Mouse (Mus musculus) E14TG2a.4 (cell line): ENCODE measurements around the gene Arhgap10.

Experiments used
- H3K27me3 ChIP-seq: 2 replicates; pipeline ENCODE4 v1.6.1; 2014; ENCODE audit warnings: low read length, control low read depth; ENCODE audit not compliant: insufficient read depth
- H3K36me3 ChIP-seq: 2 replicates; pipeline ENCODE4 v1.6.1; 2014; ENCODE audit warnings: low read length, control low read depth; ENCODE audit not compliant: insufficient read depth
- H3K4me1 ChIP-seq: replicated peaks from 2 replicates; pipeline ENCODE4 v1.6.1; 2014; ENCODE audit warnings: low read depth, low read length, control low read depth
- H3K4me3 ChIP-seq: replicated peaks from 2 replicates; pipeline ENCODE4 v1.5.1; 2014; ENCODE audit warnings: mild to moderate bottlenecking, low read length
- H3K9me3 ChIP-seq: 2 replicates; pipeline ENCODE4 v1.6.1; 2014; ENCODE audit warnings: low read length, control low read depth
- CTCF ChIP-seq: conservative IDR thresholded peaks from 2 replicates; pipeline ENCODE4 v1.5.1; 2014; ENCODE audit warnings: low read length
- NANOG ChIP-seq: IDR thresholded peaks from 2 replicates; pipeline ENCODE4 v1.6.1; 2014; ENCODE audit warnings: borderline replicate concordance, low read length, mixed read lengths
- POU5F1 ChIP-seq: IDR thresholded peaks from 2 replicates; pipeline ENCODE4 v1.6.1; 2014; ENCODE audit warnings: low read length, borderline replicate concordance

The Arhgap10 gene

DNA sequence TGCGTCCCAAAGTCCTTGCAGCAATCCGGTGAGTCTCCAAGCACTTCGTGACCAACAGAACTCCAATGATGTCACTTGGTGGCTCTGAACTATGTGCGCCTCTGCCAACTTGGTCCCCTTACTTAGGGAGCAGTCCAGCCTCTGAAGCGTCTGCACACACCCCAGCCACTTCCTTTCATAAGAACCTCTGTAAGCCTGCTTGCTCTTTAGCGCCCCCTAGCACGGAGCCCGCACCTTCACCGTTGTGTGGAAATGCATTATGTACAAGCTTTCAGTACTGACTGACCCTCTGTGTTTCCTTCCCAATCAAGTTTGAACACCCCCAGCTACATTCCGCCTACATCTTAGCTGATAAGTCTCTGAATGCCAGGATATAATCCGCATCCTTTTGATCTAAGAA lies 138.5 kb downstream of the Arhgap10 start:
- H3K9me3 ChIP-seq, result no peaks in the 10 kb centered on the region
- no peaks in the 10 kb centered on the region for H3K27me3 ChIP-seq
- H3K4me1 ChIP-seq, result 0 out of 2 replicates have a peak, but pooled peaks cover 2% of the 10 kb centered on the region
- peak; percentile 87 for TF ChIP-seq CTCF
- TF ChIP-seq NANOG, result no peak
- no peak for TF ChIP-seq POU5F1
- H3K36me3 ChIP-seq, result no peaks in the 10 kb centered on the region
- no peak overlapping the region for H3K4me3 ChIP-seq

- TF ChIP-seq NANOG (no peak), CTCF (no peak), POU5F1 (no peak)
Observed at GRCm38 (mm10) chr8:77376451-77376853, 141.3 kb downstream of the Arhgap10 start.

GRCm38 (mm10) chr8:77375999-77376398 lies 141.8 kb downstream of the Arhgap10 start:
- no peaks in the 10 kb centered on the region for H3K27me3 ChIP-seq
- H3K36me3 ChIP-seq, result no peaks in the 10 kb centered on the region
- 0 out of 2 replicates have a peak, but pooled peaks cover 2% of the 10 kb centered on the region for H3K4me1 ChIP-seq
- H3K9me3 ChIP-seq, result no peaks in the 10 kb centered on the region
- no peak overlapping the region for H3K4me3 ChIP-seq
- TF ChIP-seq POU5F1, result no peak
- no peak for TF ChIP-seq NANOG
- TF ChIP-seq CTCF, result no peak

More at GRCm38 (mm10) chr8:77376451-77376853, 141.3 kb downstream of the Arhgap10 start:
- no peaks in the 10 kb centered on the region for H3K36me3 ChIP-seq
- 0 out of 2 replicates have a peak, but pooled peaks cover 2% of the 10 kb centered on the region for H3K4me1 ChIP-seq
- H3K9me3 ChIP-seq, result no peaks in the 10 kb centered on the region
- no peak overlapping the region for H3K4me3 ChIP-seq
- H3K27me3 ChIP-seq, result no peaks in the 10 kb centered on the region

DNA sequence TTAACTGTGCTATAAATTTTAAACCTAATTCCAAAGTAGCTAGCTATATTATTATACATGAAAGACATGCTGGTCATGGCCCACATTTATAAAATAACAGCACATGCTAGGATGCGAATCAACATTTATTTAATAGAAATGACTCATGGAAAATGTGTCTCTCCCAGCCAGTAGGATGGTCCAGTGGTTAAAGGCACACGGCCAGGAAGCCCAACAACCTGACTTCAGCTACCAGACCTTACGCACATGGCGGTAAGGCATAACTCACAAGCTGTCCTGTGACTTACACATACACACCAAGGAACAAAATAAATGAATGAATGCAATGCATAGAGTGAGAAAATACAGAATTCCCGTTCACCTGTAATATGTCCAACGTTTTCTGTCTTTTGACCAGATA lies 146.7 kb downstream of the Arhgap10 start:
- Histone ChIP-seq H3K4me1 (no peaks in the 10 kb centered on the region), H3K27me3 (no peaks in the 10 kb centered on the region), H3K36me3 (no peaks in the 10 kb centered on the region), H3K4me3 (no peak overlapping the region), H3K9me3 (no peaks in the 10 kb centered on the region)
- TF ChIP-seq CTCF, result no peak
- no peak for TF ChIP-seq POU5F1

DNA sequence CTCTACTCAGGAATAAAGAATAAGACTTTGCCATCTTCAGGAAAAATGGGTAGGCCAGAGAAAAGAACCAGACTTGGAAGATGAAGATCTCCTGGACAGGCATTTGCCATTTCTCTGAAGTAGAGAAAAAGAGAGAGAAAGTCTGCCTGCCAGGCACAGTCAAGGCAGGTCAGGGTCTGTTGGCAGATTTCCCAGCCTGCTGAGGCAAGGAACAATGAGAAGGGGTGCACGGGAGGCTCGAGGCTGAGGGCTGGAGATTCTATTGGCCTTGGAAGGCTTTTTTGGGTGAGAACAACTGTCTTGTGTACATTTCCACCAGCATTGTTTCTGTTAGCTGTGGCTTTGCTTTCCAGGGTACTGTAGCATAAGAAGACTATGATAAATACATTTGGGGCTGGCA lies 147.4 kb downstream of the Arhgap10 start:
- TF ChIP-seq CTCF, result no peak
- TF ChIP-seq POU5F1, result no peak
- no peak for TF ChIP-seq NANOG
- Histone ChIP-seq H3K4me3 (no peak overlapping the region), H3K4me1 (no peaks in the 10 kb centered on the region), H3K36me3 (no peaks in the 10 kb centered on the region), H3K27me3 (no peaks in the 10 kb centered on the region), H3K9me3 (no peaks in the 10 kb centered on the region)

GRCm38 (mm10) chr8:77369671-77370070 lies 148.1 kb downstream of the Arhgap10 start:
- no peaks in the 10 kb centered on the region for H3K4me1 ChIP-seq
- no peak for TF ChIP-seq CTCF
- TF ChIP-seq NANOG, result no peak
- H3K4me3 ChIP-seq, result no peak overlapping the region
- H3K36me3 ChIP-seq, result no peaks in the 10 kb centered on the region
- H3K9me3 ChIP-seq, result no peaks in the 10 kb centered on the region
- H3K27me3 ChIP-seq, result no peaks in the 10 kb centered on the region

DNA sequence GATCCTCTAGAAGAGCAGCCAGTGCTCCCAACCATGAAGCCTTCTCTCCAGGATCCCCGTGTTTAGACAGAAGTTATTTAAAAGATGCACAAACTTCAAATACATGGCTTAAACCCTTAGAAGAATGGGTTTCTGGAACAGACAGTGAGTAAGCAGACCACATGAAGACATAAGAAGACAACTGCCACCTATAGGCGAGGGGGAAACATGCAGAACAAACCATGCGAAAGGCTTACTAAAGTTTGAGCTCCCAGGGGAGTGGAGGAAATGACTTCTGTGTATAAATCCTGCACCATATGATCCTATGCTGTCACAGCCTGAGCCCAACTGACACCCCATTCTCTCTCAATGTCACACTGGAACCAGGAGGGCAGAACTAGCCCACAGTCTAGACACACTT lies 150.7 kb downstream of the Arhgap10 start:
- H3K36me3 ChIP-seq, result no peaks in the 10 kb centered on the region
- no peaks in the 10 kb centered on the region for H3K9me3 ChIP-seq
- no peaks in the 10 kb centered on the region for H3K4me1 ChIP-seq
- no peak overlapping the region for H3K4me3 ChIP-seq
- no peak for TF ChIP-seq NANOG
- TF ChIP-seq POU5F1, result no peak
- TF ChIP-seq CTCF, result peak; percentile 31; the same call in 1 of the 2 replicates
- H3K27me3 ChIP-seq, result no peaks in the 10 kb centered on the region

GRCm38 (mm10) chr8:77366446-77366845 lies 151.3 kb downstream of the Arhgap10 start:
- Histone ChIP-seq H3K4me1 (no peaks in the 10 kb centered on the region), H3K27me3 (no peaks in the 10 kb centered on the region), H3K9me3 (no peaks in the 10 kb centered on the region), H3K36me3 (no peaks in the 10 kb centered on the region), H3K4me3 (no peak overlapping the region)
- no peak for TF ChIP-seq POU5F1
- TF ChIP-seq NANOG, result no peak
- TF ChIP-seq CTCF, result no peak

GRCm38 (mm10) chr8:77365990-77366389 lies 151.8 kb downstream of the Arhgap10 start:
- H3K4me1 ChIP-seq, result no peaks in the 10 kb centered on the region
- no peaks in the 10 kb centered on the region for H3K27me3 ChIP-seq
- no peaks in the 10 kb centered on the region for H3K36me3 ChIP-seq
- TF ChIP-seq CTCF, result no peak
- TF ChIP-seq POU5F1, result no peak
- no peak for TF ChIP-seq NANOG
- H3K4me3 ChIP-seq, result no peak overlapping the region
- H3K9me3 ChIP-seq, result no peaks in the 10 kb centered on the region
